Mouse (Mus musculus): ENCODE measurements around the gene Naa80.

DNA sequence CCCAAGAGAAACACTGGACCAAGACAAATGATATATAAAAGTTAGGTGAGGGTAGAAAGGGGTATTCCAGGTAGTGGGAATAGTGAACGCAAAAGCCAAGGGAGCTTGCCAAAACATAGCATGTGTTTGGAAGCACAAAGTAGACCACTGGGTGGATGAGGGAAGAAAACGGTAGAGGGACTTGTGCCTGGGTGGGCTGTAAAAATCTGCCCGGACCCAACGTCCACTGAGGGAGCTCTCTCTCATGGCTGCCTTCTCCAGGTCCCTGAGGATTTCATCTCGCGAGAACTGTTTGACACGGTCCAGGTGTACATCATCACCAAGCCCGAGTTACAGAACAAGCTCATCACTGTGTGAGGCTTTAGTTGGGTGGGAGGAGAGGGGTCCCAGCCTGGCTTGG, 36.0 kb upstream of the Naa80 start:
- TF ChIP-seq CHD2 (IDR thresholded peaks at IDR 0.05; ENCODE audit: low read depth, low read length): no peak
- no peak for TF ChIP-seq MAFK (IDR thresholded peaks at IDR 0.05; ENCODE audit: insufficient read depth, low read depth, low read length)
- TF ChIP-seq ZC3H11A (IDR thresholded peaks at IDR 0.05; ENCODE audit: borderline replicate concordance, low read depth, low read length): no peak

Data from ES-E14 (cell line).